Mouse (Mus musculus): ENCODE data around the gene Papss1.
"Not testable (repeated sequence)": the region's sequence is repeated elsewhere in the genome, so short reads cannot be mapped to it uniquely, and the experiment has no call there.

Papss1 gene

GRCm38 (mm10) chr3:131564430-131565256, at the start of gene Papss1:
Gene Papss1 (plus strand): TSS chr3:131564768.
- peak; percentile 100 for DNase-seq (ENCODE audit: low spot score)

GRCm38 (mm10) chr3:131516332-131516999, 48.1 kb upstream of the Papss1 start:
- DNase-seq (ENCODE audit: low spot score), result peak; percentile 28

- no peak for DNase-seq (ENCODE audit: low spot score)
Measured at GRCm38 (mm10) chr3:131517756-131518155, 46.8 kb upstream of the Papss1 start.

GRCm38 (mm10) chr3:131521206-131521605, 43.4 kb upstream of the Papss1 start:
- DNase-seq (ENCODE audit: low spot score), result no peak

GRCm38 (mm10) chr3:131522243-131522642, 42.3 kb upstream of the Papss1 start:
- peak; percentile 55 for DNase-seq (ENCODE audit: low spot score)

GRCm38 (mm10) chr3:131523749-131524148, 40.8 kb upstream of the Papss1 start:
- no peak for DNase-seq (ENCODE audit: low spot score)

- DNase-seq (ENCODE audit: low spot score), result no peak
Measured at GRCm38 (mm10) chr3:131524210-131524609, 40.4 kb upstream of the Papss1 start.

GRCm38 (mm10) chr3:131524779-131525178, 39.8 kb upstream of the Papss1 start:
- DNase-seq (ENCODE audit: low spot score), result peak; percentile 38

GRCm38 (mm10) chr3:131525229-131525628, 39.3 kb upstream of the Papss1 start:
- DNase-seq (ENCODE audit: low spot score), result no peak

- DNase-seq (ENCODE audit: low spot score), result no peak
Measured at GRCm38 (mm10) chr3:131541244-131541942, 23.2 kb upstream of the Papss1 start.

- not testable (repeated sequence) for DNase-seq (ENCODE audit: low spot score)
Measured at GRCm38 (mm10) chr3:131547562-131547961, 17.0 kb upstream of the Papss1 start.

GRCm38 (mm10) chr3:131550046-131550445, 14.5 kb upstream of the Papss1 start:
- no peak for DNase-seq (ENCODE audit: low spot score)

- DNase-seq (ENCODE audit: low spot score), result peak; percentile 61
Measured at GRCm38 (mm10) chr3:131552349-131553254, 12.0 kb upstream of the Papss1 start.

GRCm38 (mm10) chr3:131555771-131556170, 8.8 kb upstream of the Papss1 start:
- DNase-seq (ENCODE audit: low spot score), result no peak

- no peak for DNase-seq (ENCODE audit: low spot score)
Measured at GRCm38 (mm10) chr3:131561591-131561990, 3.0 kb upstream of the Papss1 start.

GRCm38 (mm10) chr3:131565257-131565610, 666 bp downstream of the Papss1 start:
- DNase-seq (ENCODE audit: low spot score), result no peak

- no peak for DNase-seq (ENCODE audit: low spot score)
Measured at GRCm38 (mm10) chr3:131566281-131566680, 1.7 kb downstream of the Papss1 start.

- DNase-seq (ENCODE audit: low spot score), result no peak
Measured at GRCm38 (mm10) chr3:131570506-131570905, 5.9 kb downstream of the Papss1 start.

GRCm38 (mm10) chr3:131573555-131573954, 9.0 kb downstream of the Papss1 start:
- peak; percentile 35 for DNase-seq (ENCODE audit: low spot score)

GRCm38 (mm10) chr3:131578434-131579104, 14.0 kb downstream of the Papss1 start:
- DNase-seq (ENCODE audit: low spot score), result no peak

GRCm38 (mm10) chr3:131580040-131580439, 15.5 kb downstream of the Papss1 start:
- DNase-seq (ENCODE audit: low spot score), result no peak
